Mouse (Mus musculus): Measurements from ENCODE around the gene Rpl26.

Rpl26 gene

DNA sequence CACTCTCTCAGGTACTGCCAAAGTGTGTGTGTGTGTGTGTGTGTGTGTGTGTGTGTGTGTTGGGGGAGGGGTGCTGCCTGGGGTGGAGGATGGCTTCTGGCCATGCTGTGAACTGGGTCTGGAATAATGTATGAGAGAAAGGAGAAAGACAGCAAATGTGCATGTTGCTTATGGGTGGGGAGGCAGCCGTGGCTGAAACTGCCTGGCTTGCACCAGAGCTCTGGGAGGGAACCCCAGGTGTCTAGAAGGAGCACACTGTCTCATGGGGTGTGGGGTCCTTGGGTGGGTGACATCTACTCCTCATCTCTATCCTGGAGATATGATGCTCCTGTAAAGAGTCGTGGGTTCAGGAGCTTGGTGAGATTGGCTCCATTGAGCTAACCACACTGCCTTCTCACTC lies 12.7 kb upstream of the Rpl26 start:
- no peak for DNase-seq (ENCODE audit: low read depth in 1 of 2, low spot score in 2 of 2)

DNA sequence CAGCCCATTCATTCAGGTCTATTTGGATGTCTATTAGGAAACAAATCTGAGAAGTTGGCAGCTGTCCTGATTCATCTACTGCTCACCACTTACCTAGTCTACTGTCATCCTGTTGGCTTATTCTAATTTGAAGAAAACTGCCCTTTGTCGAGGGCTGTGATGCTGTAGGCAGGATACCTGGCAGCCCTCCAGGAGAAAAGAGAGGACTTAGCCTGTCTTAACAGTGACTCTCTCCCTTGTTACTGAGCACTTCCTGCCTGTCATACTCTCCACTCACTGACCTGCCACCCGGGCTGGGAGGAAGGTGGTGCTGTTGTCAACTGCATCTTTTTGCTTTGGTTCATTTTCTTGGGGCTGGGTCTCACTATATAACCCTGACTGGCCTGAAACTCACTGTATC lies 10.8 kb upstream of the Rpl26 start:
- DNase-seq (ENCODE audit: low read depth in 1 of 2, low spot score in 2 of 2) = no peak

- no peak for DNase-seq (ENCODE audit: low read depth in 1 of 2, low spot score in 2 of 2)
Observed at GRCm38 (mm10) chr11:68891823-68892222, 9.6 kb upstream of the Rpl26 start.

- DNase-seq (ENCODE audit: low read depth in 1 of 2, low spot score in 2 of 2) = no peak
Observed at GRCm38 (mm10) chr11:68892233-68892832, 9.1 kb upstream of the Rpl26 start.

DNA sequence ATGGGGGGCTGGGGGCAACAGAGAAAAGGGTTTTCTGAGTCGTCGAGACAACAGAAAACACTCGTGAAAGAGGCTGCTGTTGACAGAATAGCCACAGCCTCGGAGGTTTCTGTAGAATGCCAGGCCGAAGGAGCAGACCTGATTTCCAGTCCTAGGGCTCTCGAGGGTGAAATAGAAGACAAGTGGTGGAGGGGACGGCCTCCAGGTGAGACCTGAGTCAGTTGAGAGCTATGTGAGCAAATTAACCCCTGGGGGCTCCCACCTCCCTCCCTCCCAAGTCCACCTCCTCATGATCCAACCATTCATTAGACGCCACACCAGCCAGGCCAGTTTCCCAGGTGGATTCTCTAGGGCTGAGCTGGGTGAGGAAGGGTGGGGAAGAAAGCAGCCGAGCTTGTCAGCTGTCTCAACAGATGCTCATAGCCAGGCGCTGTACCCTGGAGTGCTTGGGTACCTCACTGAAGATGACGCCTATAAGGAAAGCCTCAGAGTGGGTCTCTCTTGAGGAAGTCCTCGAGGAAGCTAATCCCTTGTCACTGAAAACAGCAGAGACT lies 7.4 kb upstream of the Rpl26 start:
- DNase-seq (ENCODE audit: low read depth in 1 of 2, low spot score in 2 of 2) = no peak

DNA sequence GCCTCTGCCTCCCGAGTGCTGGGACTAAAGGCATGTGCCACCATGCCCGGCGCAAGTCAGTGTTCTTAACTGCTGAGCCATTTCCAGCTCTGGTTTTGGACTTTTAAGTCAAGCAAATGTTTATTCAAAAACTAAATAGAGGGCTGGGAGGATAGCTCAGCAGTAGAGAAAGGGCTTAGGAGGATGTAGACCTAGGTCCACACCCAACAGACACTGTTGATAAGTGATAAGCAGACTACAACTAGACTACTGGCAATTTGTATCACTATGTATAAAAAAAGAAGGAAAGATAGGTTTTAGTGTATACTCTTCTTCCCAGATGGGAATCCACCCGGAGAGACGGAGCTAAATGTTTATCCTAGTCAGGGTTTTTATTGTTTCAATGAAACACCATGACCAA lies 5.1 kb upstream of the Rpl26 start:
- no peak for DNase-seq (ENCODE audit: low read depth in 1 of 2, low spot score in 2 of 2)

DNA sequence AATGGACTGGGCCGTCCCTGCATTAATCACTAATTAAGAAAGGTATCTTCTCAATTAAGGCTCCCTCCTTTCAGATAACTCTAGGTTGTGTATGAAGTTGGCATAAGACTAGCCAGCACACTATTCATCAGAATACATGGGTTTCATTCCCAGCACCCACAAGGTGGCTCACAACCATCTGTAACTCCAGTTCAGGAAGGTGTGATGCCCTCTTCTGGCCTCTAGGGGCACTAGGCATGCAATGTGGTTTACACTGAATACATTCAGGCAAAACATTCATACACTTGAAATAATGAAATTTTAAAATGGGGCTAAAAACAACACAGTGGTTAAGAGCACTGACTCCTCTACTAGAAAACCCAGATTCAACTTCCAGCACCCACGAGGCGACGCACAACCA lies 4.3 kb upstream of the Rpl26 start:
- DNase-seq (ENCODE audit: low read depth in 1 of 2, low spot score in 2 of 2) = no peak

DNA sequence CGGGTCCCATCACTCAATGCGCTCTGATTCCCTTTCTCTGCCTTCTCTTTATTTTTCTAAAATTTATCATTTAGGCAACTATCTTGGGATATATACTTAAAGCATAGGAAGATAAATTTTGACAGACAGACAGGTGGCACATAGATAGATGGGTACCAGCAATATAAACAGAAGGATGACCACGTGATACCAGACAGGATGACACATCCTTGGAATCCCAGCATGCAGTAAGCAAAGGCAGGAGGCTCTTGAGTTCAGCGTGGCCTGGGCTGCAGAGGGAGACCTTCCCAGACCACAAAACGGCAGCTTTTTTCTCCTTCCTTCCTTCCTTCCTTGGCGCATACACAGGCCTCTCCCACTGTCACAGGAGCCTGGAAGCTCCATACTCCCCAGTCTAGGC lies 3.5 kb upstream of the Rpl26 start:
- no peak for DNase-seq (ENCODE audit: low read depth in 1 of 2, low spot score in 2 of 2)

GRCm38 (mm10) chr11:68898790-68899189 lies 2.6 kb upstream of the Rpl26 start:
- no peak for DNase-seq (ENCODE audit: low read depth in 1 of 2, low spot score in 2 of 2)

DNA sequence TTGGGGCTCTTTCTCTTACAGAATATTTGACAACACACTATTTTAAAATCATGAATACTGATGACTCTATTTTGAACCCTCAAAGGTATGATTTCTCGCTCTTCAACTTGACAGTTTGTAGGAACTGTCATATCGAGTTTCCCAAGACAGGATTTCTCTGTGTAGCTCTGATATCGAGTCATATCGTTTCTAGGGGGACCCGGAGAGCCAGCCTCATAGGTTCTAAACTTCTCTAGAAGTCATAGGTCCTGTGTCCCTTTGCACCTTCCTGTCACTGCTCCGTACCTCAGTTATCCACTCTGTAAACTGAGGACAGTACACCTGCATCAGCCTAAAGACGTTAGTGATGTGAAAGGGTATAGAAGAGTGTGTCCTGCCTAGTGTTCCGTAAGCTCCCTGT lies 1.6 kb upstream of the Rpl26 start:
- no peak for DNase-seq (ENCODE audit: low read depth in 1 of 2, low spot score in 2 of 2)

- DNase-seq (ENCODE audit: low read depth in 1 of 2, low spot score in 2 of 2) = no peak
Observed at GRCm38 (mm10) chr11:68900519-68901350, 648 bp upstream of the Rpl26 start.

DNA sequence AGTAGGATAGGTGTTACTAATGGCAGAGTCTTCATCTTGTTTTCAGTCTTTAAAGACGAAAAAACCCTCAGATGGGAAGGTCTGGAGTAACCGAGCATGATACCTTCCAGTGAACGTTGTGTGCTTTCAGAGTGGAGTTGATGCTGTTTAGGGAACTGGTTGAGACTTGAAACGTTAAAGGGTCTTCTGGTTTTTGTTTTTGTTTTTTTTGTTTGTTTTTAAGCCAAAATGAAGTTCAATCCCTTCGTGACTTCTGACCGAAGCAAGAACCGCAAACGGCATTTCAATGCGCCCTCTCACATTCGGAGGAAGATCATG lies 623 bp downstream of the Rpl26 start:
- no peak for DNase-seq (ENCODE audit: low read depth in 1 of 2, low spot score in 2 of 2)

GRCm38 (mm10) chr11:68902367-68902766 lies 984 bp downstream of the Rpl26 start:
- DNase-seq (ENCODE audit: low read depth in 1 of 2, low spot score in 2 of 2) = no peak

DNA sequence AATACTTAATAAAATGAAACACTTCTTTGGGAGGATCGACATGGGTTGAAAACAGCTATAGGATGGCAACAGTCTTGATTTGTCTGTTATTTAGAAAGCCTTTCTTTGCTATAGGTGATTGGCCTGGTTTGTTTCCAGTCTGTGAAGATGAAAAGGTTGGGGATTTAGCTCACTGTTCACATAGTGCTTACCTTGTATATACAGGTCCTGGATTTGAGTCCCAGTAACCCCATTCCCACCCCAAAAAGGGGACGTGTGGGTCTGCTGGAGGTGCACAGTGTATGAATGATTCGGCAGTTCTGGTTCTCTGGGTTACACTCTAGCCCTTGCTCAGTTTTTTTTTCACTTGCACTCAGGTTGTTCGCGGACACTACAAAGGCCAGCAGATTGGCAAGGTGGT lies 1.4 kb downstream of the Rpl26 start:
- no peak for DNase-seq (ENCODE audit: low read depth in 1 of 2, low spot score in 2 of 2)

DNA sequence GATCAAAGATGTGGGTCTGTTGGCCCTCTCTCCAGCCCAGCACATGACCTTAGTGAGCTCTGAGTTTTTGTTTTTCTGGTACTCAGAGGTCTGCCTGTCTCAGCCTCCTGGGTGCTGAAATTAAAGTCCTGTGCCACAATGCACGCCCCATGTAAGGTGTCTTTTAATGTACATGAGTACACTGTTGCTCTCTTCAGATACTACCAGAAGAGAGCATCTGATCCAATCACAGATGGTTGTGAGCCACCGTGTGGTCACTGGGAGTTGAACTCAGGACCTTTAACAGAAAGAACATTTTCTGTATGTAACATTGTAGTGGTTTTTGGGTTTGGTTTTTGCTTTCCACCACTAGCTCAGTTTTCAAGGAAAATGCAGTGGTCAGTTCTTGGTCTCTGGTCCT lies 2.4 kb downstream of the Rpl26 start:
- DNase-seq (ENCODE audit: low read depth in 1 of 2, low spot score in 2 of 2) = no peak

- DNase-seq (ENCODE audit: low read depth in 1 of 2, low spot score in 2 of 2) = peak; percentile 43 to 45
Observed at GRCm38 (mm10) chr11:68904375-68905137, 3.2 kb downstream of the Rpl26 start.

DNA sequence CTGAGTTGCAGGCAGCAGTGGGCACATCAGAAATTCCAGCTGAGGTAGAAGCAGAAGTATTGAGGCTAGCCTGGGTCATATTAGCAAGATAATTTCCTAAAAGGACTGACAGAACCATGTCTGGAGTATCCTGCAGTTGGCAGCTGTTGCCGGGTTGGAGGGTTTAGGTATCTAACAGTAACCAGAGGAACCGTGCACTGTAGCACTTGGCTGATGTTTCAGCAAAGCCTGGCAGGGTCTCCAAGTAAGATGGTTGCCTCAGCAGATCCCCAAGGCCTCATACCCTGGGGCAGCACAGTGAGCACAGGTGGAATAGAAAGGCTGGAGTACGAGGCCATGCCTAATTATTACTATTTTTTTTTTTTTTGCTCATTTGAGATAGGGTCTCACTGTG lies 3.8 kb downstream of the Rpl26 start:
- DNase-seq (ENCODE audit: low read depth in 1 of 2, low spot score in 2 of 2) = no peak

DNA sequence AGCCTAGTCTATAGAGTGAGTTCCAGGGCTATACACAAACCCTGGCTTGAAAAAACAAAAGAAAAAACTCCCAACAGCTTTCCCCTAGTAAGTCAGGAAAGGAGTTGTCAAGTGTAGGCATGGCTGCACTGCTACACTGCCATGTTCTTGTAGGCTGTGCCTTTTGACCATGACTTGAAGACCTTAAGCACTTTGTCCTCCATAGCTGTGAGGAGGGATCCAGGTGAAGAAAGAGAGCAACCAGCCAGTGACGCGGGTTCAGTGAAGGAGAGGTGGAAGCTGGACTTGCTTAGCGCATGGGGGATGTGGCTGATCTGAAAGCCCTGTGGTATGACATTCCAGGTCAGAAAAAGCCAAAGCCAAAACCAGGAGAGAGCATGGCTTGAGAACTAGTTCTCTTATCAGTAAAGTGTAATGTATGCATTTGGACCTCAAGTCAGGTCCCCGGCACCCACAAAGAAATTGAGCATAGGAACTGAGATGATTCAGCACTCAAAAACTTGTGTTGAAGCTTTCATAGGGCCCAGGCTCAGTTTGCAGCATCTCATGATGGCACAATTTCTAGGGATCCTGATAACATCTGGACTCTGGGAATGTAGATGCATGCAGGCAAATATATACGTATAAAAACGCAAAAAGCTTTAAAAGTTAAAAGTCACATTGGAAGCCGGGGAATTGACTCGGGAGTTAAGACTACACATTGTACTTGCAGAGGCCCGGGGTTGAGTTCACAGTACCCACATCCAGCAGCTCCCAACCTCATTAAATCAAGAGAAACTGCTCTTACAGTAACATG lies 4.5 kb downstream of the Rpl26 start:
- DNase-seq (ENCODE audit: low read depth in 1 of 2, low spot score in 2 of 2) = no peak

DNA sequence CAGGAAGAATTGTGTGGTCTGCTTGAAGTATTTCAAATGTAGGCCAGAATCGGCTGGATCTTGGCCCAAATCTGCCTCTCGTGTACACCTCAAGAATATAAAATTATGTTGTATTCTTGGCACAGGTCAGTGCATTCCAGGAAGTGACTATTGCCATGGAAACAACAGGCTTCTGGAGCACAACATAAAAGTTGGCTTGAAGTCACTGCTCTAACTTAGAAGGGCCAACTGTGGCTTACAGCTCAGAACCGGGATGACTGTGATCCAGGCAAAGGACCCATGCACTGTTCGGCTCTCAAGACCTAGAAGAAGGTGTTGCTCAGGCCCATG lies 5.0 kb downstream of the Rpl26 start:
- DNase-seq (ENCODE audit: low read depth in 1 of 2, low spot score in 2 of 2) = no peak

- DNase-seq (ENCODE audit: low read depth in 1 of 2, low spot score in 2 of 2) = no peak
Observed at GRCm38 (mm10) chr11:68907251-68907650, 5.9 kb downstream of the Rpl26 start.

DNA sequence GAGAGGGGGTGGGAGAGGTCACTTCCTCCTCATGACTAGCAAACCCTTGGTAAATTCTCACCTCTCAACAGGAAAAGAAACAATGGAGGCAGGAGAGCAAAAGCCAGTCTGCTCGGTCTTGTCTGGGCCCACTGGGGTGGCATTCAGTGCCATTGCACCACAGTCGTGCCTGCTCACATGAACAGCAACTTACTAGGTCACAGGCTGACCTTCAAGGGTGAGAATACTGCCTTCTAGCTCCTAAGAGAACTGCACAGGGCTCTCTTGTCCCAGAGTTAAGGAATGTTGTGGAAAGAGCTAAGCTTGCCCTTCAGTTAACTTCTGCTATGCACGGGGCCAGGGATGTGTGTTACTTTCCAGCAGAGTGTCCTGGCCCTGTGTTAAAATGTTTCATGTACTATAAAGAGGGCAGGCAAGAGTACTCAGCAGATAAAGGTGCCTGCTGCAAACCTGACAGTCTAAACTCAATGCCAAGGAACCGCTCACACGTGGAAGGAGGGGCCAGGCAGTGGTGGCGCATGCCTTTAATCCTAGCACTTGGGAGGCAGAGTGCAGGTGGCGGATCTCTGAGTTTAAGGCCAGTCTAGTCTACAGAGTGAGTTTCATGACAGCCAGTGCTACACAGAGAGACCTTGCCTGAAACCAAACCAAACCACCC lies 7.6 kb downstream of the Rpl26 start:
- no peak for DNase-seq (ENCODE audit: low read depth in 1 of 2, low spot score in 2 of 2)

Measured in monocyte, adult 2 months (primary cell).